Mouse (Mus musculus) MEL (cell line): ENCODE data around the gene Grb2. TPM values are rescaled to one million over a fixed set of nuclear protein-coding genes. Genes with fewer than 3 reads are reported as not detected.

ENCODE experiments used
- DNase-seq: peaks from one replicate; pipeline ENCODE4 v3.0.0; 2011; ENCODE audit warnings: low read depth, low spot score
- H3K27ac ChIP-seq: 2 replicates; pipeline ENCODE4 v1.5.1; 2012; ENCODE audit warnings: low read depth, mild to moderate bottlenecking, control low read depth, low read length, moderate library complexity; ENCODE audit not compliant: control insufficient read depth
- H3K27me3 ChIP-seq, 2 experiments: fragments of 150-350 bp in 1 of 2; sonication (generic) in 1 of 2; 2 replicates each; pipeline ENCODE4 v1.6.1; 2012; ENCODE audit warnings: low read length in 2 of 2, mild to moderate bottlenecking in 2 of 2, improper control_type of control experiment in 1 of 2, moderate library complexity in 1 of 2; ENCODE audit not compliant: insufficient read depth in 2 of 2, control insufficient read depth in 1 of 2
- H3K36me3 ChIP-seq, 2 experiments: 2 replicates each; pipeline ENCODE4 v1.6.1; 2012 to 2014; ENCODE audit warnings: low read length in 2 of 2, improper control_type of control experiment in 1 of 2, inconsistent platforms in 1 of 2, mild to moderate bottlenecking in 1 of 2; ENCODE audit not compliant: insufficient read depth in 2 of 2, control insufficient read depth in 1 of 2
- H3K4me1 ChIP-seq, 2 experiments: fragments of 150-350 bp in 1 of 2; sonication (generic) in 1 of 2; 2 replicates each; pipeline ENCODE4 v1.6.1; 2012; ENCODE audit warnings: low read length in 2 of 2, improper control_type of control experiment in 1 of 2, mild to moderate bottlenecking in 1 of 2; ENCODE audit not compliant: insufficient read depth in 2 of 2, control insufficient read depth in 1 of 2
- H3K4me3 ChIP-seq, 2 experiments: fragments of 150-350 bp in 1 of 2; sonication (generic) in 1 of 2; 2 replicates each; pipeline ENCODE4 v1.5.1; 2012; ENCODE audit warnings: low read depth in 2 of 2, low read length in 2 of 2, mild to moderate bottlenecking in 2 of 2, moderate library complexity in 2 of 2, control low read depth in 1 of 2, improper control_type of control experiment in 1 of 2; ENCODE audit not compliant: control insufficient read depth in 1 of 2, insufficient read depth in 1 of 2
- H3K79me2 ChIP-seq: 2 replicates; pipeline ENCODE4 v1.6.1; 2012; ENCODE audit warnings: mild to moderate bottlenecking, low read length, moderate library complexity; ENCODE audit not compliant: control insufficient read depth, poor library complexity, insufficient read depth
- H3K9ac ChIP-seq: 2 replicates; pipeline ENCODE4 v1.6.1; 2012; ENCODE audit warnings: low read depth, mild to moderate bottlenecking, control low read depth, low read length, moderate library complexity; ENCODE audit not compliant: control insufficient read depth, poor library complexity, severe bottlenecking
- H3K9me3 ChIP-seq: fragments of 150-350 bp; sonication (generic); replicated peaks from 2 replicates; pipeline ENCODE4 v1.6.1; 2012; ENCODE audit warnings: mild to moderate bottlenecking, low read length, improper control_type of control experiment, moderate library complexity; ENCODE audit not compliant: insufficient read depth
- BHLHE40 ChIP-seq: IDR thresholded peaks from 2 replicates; pipeline ENCODE4 v1.6.1; 2012; ENCODE audit warnings: low read depth, mild to moderate bottlenecking, inconsistent platforms, low read length, improper control_type of control experiment, borderline replicate concordance
- CHD2 ChIP-seq: IDR thresholded peaks from 2 replicates; pipeline ENCODE4 v1.6.1; 2011; ENCODE audit warnings: low read length, improper control_type of control experiment
- ELF1 ChIP-seq: IDR thresholded peaks from 2 replicates; pipeline ENCODE4 v1.6.1; 2014; ENCODE audit warnings: low read depth, mild to moderate bottlenecking, inconsistent platforms, low read length, improper control_type of control experiment, moderate library complexity
- ETS1 ChIP-seq: IDR thresholded peaks from 2 replicates; pipeline ENCODE4 v1.6.1; 2012; ENCODE audit warnings: low read depth, mild to moderate bottlenecking, inconsistent platforms, low read length, improper control_type of control experiment, moderate library complexity
- KAT2A ChIP-seq: conservative IDR thresholded peaks from 2 replicates; pipeline ENCODE4 v1.6.1; 2012; ENCODE audit warnings: low read depth, low read length, improper control_type of control experiment, inconsistent platforms
- MAZ ChIP-seq: IDR thresholded peaks from 2 replicates; pipeline ENCODE4 v1.6.1; 2012; ENCODE audit warnings: low read depth, mild to moderate bottlenecking, inconsistent platforms, low read length, improper control_type of control experiment
- MEF2A ChIP-seq: IDR thresholded peaks from 2 replicates; pipeline ENCODE4 v1.6.1; 2014; ENCODE audit warnings: low read depth, mild to moderate bottlenecking, inconsistent platforms, low read length, improper control_type of control experiment; ENCODE audit not compliant: poor library complexity, insufficient replicate concordance, severe bottlenecking; ENCODE audit errors: extremely low read depth
- MYB ChIP-seq: IDR thresholded peaks from 2 replicates; pipeline ENCODE4 v1.6.1; 2011; ENCODE audit warnings: mild to moderate bottlenecking, low read depth, low read length, improper control_type of control experiment
- MYC ChIP-seq: IDR thresholded peaks from 2 replicates; pipeline ENCODE4 v1.6.1; 2011; ENCODE audit warnings: low read depth, mild to moderate bottlenecking, low read length, improper control_type of control experiment, moderate library complexity
- NELFE ChIP-seq: IDR thresholded peaks from 2 replicates; pipeline ENCODE4 v1.6.1; 2011; ENCODE audit warnings: low read depth, low read length, improper control_type of control experiment
- POLR2AphosphoS5 ChIP-seq: IDR thresholded peaks from 2 replicates; pipeline ENCODE4 v1.6.1; 2012; ENCODE audit warnings: low read depth, borderline replicate concordance, mild to moderate bottlenecking, inconsistent platforms, low read length, moderate library complexity, mixed read lengths
- SIN3A ChIP-seq: IDR thresholded peaks from 2 replicates; pipeline ENCODE4 v1.6.1; 2012; ENCODE audit warnings: low read length, improper control_type of control experiment, inconsistent platforms
- TAL1 ChIP-seq: IDR thresholded peaks from 2 replicates; pipeline ENCODE4 v1.6.1; 2012; ENCODE audit warnings: mild to moderate bottlenecking, inconsistent platforms, low read length, moderate library complexity, mixed read lengths
- UBTF ChIP-seq: IDR thresholded peaks from 2 replicates; pipeline ENCODE4 v1.6.1; 2012; ENCODE audit warnings: low read depth, mild to moderate bottlenecking, inconsistent platforms, low read length, improper control_type of control experiment, moderate library complexity, borderline replicate concordance; ENCODE audit not compliant: insufficient read depth
- USF1 ChIP-seq: IDR thresholded peaks from 2 replicates; pipeline ENCODE4 v1.6.1; 2014; ENCODE audit warnings: low read depth, mild to moderate bottlenecking, inconsistent platforms, low read length, improper control_type of control experiment, moderate library complexity
- USF2 ChIP-seq, 2 experiments: IDR thresholded peaks; 2 replicates each; pipeline ENCODE4 v1.6.1; 2011 to 2012; ENCODE audit warnings: improper control_type of control experiment in 2 of 2, low read length in 2 of 2, borderline replicate concordance in 1 of 2, inconsistent platforms in 1 of 2, low read depth in 1 of 2, mild to moderate bottlenecking in 1 of 2; ENCODE audit not compliant: insufficient read depth in 1 of 2
- ZMIZ1 ChIP-seq: IDR thresholded peaks from 2 replicates; pipeline ENCODE4 v1.6.1; 2012; ENCODE audit warnings: low read depth, mild to moderate bottlenecking, inconsistent platforms, low read length, improper control_type of control experiment, moderate library complexity
- ZNF384 ChIP-seq: IDR thresholded peaks from 2 replicates; pipeline ENCODE4 v1.6.1; 2012; ENCODE audit warnings: low read depth, mild to moderate bottlenecking, inconsistent platforms, low read length, improper control_type of control experiment
- polyA plus RNA-seq, 2 experiments: library from polyadenylated mRNA; stranded (reverse) in 1 of 2; unstranded in 1 of 2; fragments of >175 nt in 1 of 2; fragments of >200 nt in 1 of 2; gene quantifications; 2 replicates each; pipeline versions ENCODE4 v1.2.1 to v1.2.4; 2012; ENCODE audit warnings: low replicate concordance in 2 of 2, low read depth in 1 of 2; ENCODE audit not compliant: insufficient read length in 2 of 2, insufficient read depth in 1 of 2, missing spikeins in 1 of 2
- total RNA-seq: library from RNA; depleted of rRNA; stranded (reverse); fragments of 300-350 nt; gene quantifications from 2 replicates; pipeline ENCODE4 v1.2.3, GENCODE M21; 2012

The Grb2 gene
- total and polyA plus RNA-seq, 3 experiments: 75.3 to 261 TPM; not detected in 1

GRCm38 (mm10) chr11:115684877-115685276, 23.5 kb downstream of the Grb2 start:
- Histone ChIP-seq H3K27ac (no peak overlapping the region), H3K79me2 (peaks cover 95% of the 10 kb centered on the region), H3K4me3 (no peak overlapping the region), H3K36me3 (peaks cover 44 to 56% of the 10 kb centered on the region in 2 experiments), H3K27me3 (no peaks in the 10 kb centered on the region), H3K4me1 (peaks cover 24 to 29% of the 10 kb centered on the region in 2 experiments), H3K9me3 (no peaks in the 10 kb centered on the region), H3K9ac (no peak overlapping the region)
- TF ChIP-seq USF2 (IDR thresholded peaks at IDR 0.05; ENCODE audit: borderline replicate concordance in 1 of 2, insufficient read depth in 1 of 2, low read depth in 1 of 2, low read length in 2 of 2): no peak
- peak; percentile 30; the same call in 1 of the 2 replicates for TF ChIP-seq USF1
- TF ChIP-seq, all 39 proteins: peak for 1
- DNase-seq: no peak

DNA sequence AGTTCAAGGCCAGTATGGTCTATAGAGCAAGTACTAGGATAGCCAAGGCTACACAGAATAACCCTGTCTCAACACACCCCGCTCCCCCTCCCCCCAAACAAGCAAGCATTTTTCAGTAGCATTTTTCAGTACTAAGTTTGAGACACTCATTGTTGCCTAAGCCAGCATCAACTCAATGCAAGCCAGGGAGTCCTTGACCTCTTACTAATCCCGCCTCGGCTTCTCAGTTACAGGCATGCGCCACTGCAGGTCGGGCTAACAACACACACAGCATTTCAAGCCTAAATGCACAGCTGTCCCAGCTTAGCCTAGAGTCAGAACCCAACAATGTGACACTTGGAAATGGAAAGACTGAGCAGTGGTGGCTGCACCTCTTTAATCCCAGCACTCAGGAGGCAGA, 25.1 kb downstream of the Grb2 start:
- Histone ChIP-seq H3K4me3 (no peak overlapping the region), H3K27ac (no peak overlapping the region), H3K4me1 (peaks cover 20 to 21% of the 10 kb centered on the region in 2 experiments), H3K9me3 (no peaks in the 10 kb centered on the region)
- TF ChIP-seq MYC: no peak
- TF ChIP-seq CHD2: no peak
- TF ChIP-seq ELF1: no peak
- TF ChIP-seq NELFE: no peak
- no peak for TF ChIP-seq BHLHE40
- TF ChIP-seq ETS1: no peak
- TF ChIP-seq MAZ: no peak
- TF ChIP-seq ZMIZ1: no peak
- no peak for TF ChIP-seq POLR2AphosphoS5
- no peak for TF ChIP-seq TAL1
- no peak for TF ChIP-seq UBTF
- no peak for TF ChIP-seq SIN3A
- TF ChIP-seq, all 39 proteins: peak for 0
- H3K27me3 ChIP-seq: no peaks in the 10 kb centered on the region
- DNase-seq: no peak
- peaks cover 94% of the 10 kb centered on the region for H3K79me2 ChIP-seq
- no peak overlapping the region for H3K9ac ChIP-seq
- H3K36me3 ChIP-seq: peaks cover 45 to 59% of the 10 kb centered on the region in 2 experiments

DNA sequence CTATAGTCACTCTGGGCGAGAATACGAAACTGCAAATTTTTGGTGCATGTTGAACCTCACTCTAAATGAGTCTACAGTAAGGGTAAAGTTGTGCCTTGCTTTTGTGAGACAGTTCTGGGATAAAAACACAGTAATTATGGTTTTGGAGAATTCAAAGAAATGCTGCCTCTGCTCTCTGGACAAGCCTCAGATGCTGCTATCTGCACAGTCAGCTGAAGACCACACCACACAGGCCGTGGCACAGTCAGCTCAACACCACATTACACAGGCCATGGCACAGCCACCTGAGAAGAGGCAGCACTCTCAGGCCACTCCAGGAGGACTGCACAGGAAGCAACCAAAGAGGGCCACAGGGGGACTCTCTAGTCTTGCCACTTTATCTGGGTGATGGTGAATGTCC, 26.0 kb downstream of the Grb2 start:
- no peak overlapping the region for H3K27ac ChIP-seq

More for the DNA sequence above, 26.0 kb downstream of the Grb2 start:
- no peaks in the 10 kb centered on the region for H3K9me3 ChIP-seq
- no peak overlapping the region for H3K9ac ChIP-seq
- no peak overlapping the region for H3K4me3 ChIP-seq
- peaks cover 92% of the 10 kb centered on the region for H3K79me2 ChIP-seq
- peaks cover 43 to 64% of the 10 kb centered on the region in 2 experiments for H3K36me3 ChIP-seq
- no peak for DNase-seq
- no peaks in the 10 kb centered on the region for H3K27me3 ChIP-seq
- no peak for TF ChIP-seq TAL1
- no peak for TF ChIP-seq MEF2A
- no peak for TF ChIP-seq ELF1
- TF ChIP-seq KAT2A: no peak
- no peak for TF ChIP-seq ZNF384
- no peak for TF ChIP-seq MYB
- no peak for TF ChIP-seq ZMIZ1
- TF ChIP-seq NELFE: no peak
- peaks cover 13 to 16% of the 10 kb centered on the region in 2 experiments for H3K4me1 ChIP-seq
